ENCODE assay signal across 22 mouse cellular contexts in genomic region chr15:100456356-100456991, GRCm38 (mm10). TPM values are rescaled to one million over a fixed set of nuclear protein-coding genes. Genes with fewer than 3 reads are reported as not detected.
DNase-seq lines count a peak whose midpoint lies in the region; ATAC-seq and TF ChIP-seq lines count a peak whose summit lies in the region.
"Had no signal": no experiment of that assay in that cellular context is flagged by ENCODE, and none has a peak within 500 bp of the region (broad histone marks: within the 10 kb centered on the region; RNA-seq: fewer than 3 reads in every experiment).

No protein-coding gene starts in this region.

- H3K9ac ChIP-seq in kidney, embryonic 16.5 days (replicated peaks; ENCODE audit: low read length): no peak overlapping the region
- H3K9ac ChIP-seq: embryonic facial prominence, embryonic 15.5 days; heart, embryonic 15.5 days; hindbrain, embryonic 14.5 days had no signal

- intact Hi-C loops in heart, postnatal 25 days (cut with DNase I): loop anchor here (2.0 to 5.0 kb wide), 4 partner anchors 34 to 434 kb away; partner anchors contain the start of gene Gm5475

- H3K4me3 ChIP-seq in kidney, adult 2 months (ENCODE audit: insufficient read depth, low read depth, low read length): no peak overlapping the region
- H3K4me3 ChIP-seq in kidney, embryonic 16.5 days (ENCODE audit: low read length): no peak overlapping the region
- H3K4me3 ChIP-seq in limb, embryonic 10.5 days: no peak overlapping the region
- H3K4me3 ChIP-seq: embryonic facial prominence, embryonic 15.5 days; erythroblast, embryonic 14.5 days; forebrain, embryonic 10.5 days; heart, adult 2 months; heart, embryonic 15.5 days; hindbrain, embryonic 10.5 days had no signal

- peak overlapping the region; percentile 75 for H3K27ac ChIP-seq in kidney, adult 2 months (ENCODE audit: insufficient read depth, low read depth, low read length)
- H3K27ac ChIP-seq in kidney, embryonic 16.5 days (ENCODE audit: low read length): no peak overlapping the region
- no peak overlapping the region for H3K27ac ChIP-seq in limb, embryonic 10.5 days
- H3K27ac ChIP-seq: embryonic facial prominence, embryonic 15.5 days; forebrain, embryonic 10.5 days; heart, adult 2 months; heart, embryonic 15.5 days; hindbrain, embryonic 10.5 days; hindbrain, embryonic 14.5 days had no signal

- no peak overlapping the region for H3K4me2 ChIP-seq in kidney, embryonic 16.5 days (replicated peaks; ENCODE audit: low read depth, low read length)
- H3K4me2 ChIP-seq: embryonic facial prominence, embryonic 15.5 days; heart, embryonic 11.5 days; heart, embryonic 15.5 days; hindbrain, embryonic 14.5 days had no signal

- DNase-seq in heart, adult 11 months: peak; percentile 81
- DNase-seq in heart, postnatal 25 days (ENCODE audit: low spot score): no peak
- peak; percentile 94 for DNase-seq in kidney, adult 2 months
- peak; percentile 94 for DNase-seq in kidney, adult 9 months
- peak; percentile 88 for DNase-seq in kidney, postnatal 36 days
- DNase-seq in adrenal gland, adult 8-10 months: no peak
- no peak for DNase-seq in limb, embryonic 10.5 days (ENCODE audit: low spot score)

- WGBS in kidney, adult 2 months: 53% methylated on average over 7 of the region's 7 CpGs
- WGBS in kidney, embryonic 16.5 days: 69% methylated on average over 7 of the region's 7 CpGs
- 69% methylated on average over 7 of the region's 7 CpGs for WGBS in limb, embryonic 10.5 days

- TF ChIP-seq POLR2A in kidney, adult 2 months (IDR thresholded peaks at IDR 0.05; ENCODE audit: low read depth, low read length): no peak

- TF ChIP-seq CTCF in kidney, adult 2 months (conservative IDR thresholded peaks at IDR 0.05; ENCODE audit: insufficient read depth, insufficient read length, low read depth, low read length): no peak

- no peaks in the 10 kb centered on the region for H3K27me3 ChIP-seq in kidney, adult 2 months (replicated peaks; ENCODE audit: control insufficient read depth, insufficient read depth, low read length)
- no peaks in the 10 kb centered on the region for H3K27me3 ChIP-seq in kidney, embryonic 16.5 days (ENCODE audit: insufficient read depth, low read length)
- H3K27me3 ChIP-seq in limb, embryonic 10.5 days (ENCODE audit: low read depth, poor library complexity, severe bottlenecking): peaks cover 19% of the 10 kb centered on the region; the same call in 1 of the 2 replicates
- H3K27me3 ChIP-seq: embryonic facial prominence, embryonic 15.5 days had no signal

- H3K9me3 ChIP-seq in kidney, embryonic 16.5 days (ENCODE audit: low read length): no peaks in the 10 kb centered on the region
- no peaks in the 10 kb centered on the region for H3K9me3 ChIP-seq in limb, embryonic 10.5 days (replicated peaks)
- H3K9me3 ChIP-seq: embryonic facial prominence, embryonic 15.5 days; forebrain, embryonic 10.5 days; heart, embryonic 15.5 days; hindbrain, embryonic 10.5 days had no signal

- H3K4me1 ChIP-seq in kidney, adult 2 months (ENCODE audit: control insufficient read depth, insufficient read depth, low read length): peaks cover 2% of the 10 kb centered on the region; the same call in 1 of the 2 replicates
- peaks cover 4% of the 10 kb centered on the region; the same call in 1 of the 2 replicates for H3K4me1 ChIP-seq in kidney, embryonic 16.5 days (ENCODE audit: insufficient read depth, low read length)
- peaks cover 14% of the 10 kb centered on the region; the same call in 1 of the 2 replicates for H3K4me1 ChIP-seq in limb, embryonic 10.5 days
- H3K4me1 ChIP-seq: embryonic facial prominence, embryonic 15.5 days had no signal

- no peak for ATAC-seq in kidney, embryonic 16.5 days (ENCODE audit: low FRiP score, low TSS enrichment)

- H3K36me3 ChIP-seq in kidney, adult 2 months (ENCODE audit: control insufficient read depth, insufficient read depth, low read length): no peaks in the 10 kb centered on the region
- no peaks in the 10 kb centered on the region for H3K36me3 ChIP-seq in kidney, embryonic 16.5 days (ENCODE audit: insufficient read depth, low read length)
- no peaks in the 10 kb centered on the region for H3K36me3 ChIP-seq in limb, embryonic 10.5 days
- H3K36me3 ChIP-seq: embryonic facial prominence, embryonic 15.5 days; forebrain, embryonic 10.5 days; heart, embryonic 15.5 days; hindbrain, embryonic 10.5 days had no signal

RNA-seq across cellular contexts. Expression of gene Letmd1, which starts 12.3 kb away (rescaled TPM):
- 10 to 100 TPM; 13.6 to 14.6 TPM for total RNA-seq in heart, postnatal 25 days (2021)
- polyA plus RNA-seq in kidney, adult 2 months (2012; rRNA removed): 79.0 and 79.8 TPM in 2 replicates
- 31.8 and 33.1 TPM in 2 replicates for polyA plus RNA-seq in kidney, embryonic 16.5 days (2015; fragmentation: Nextera tagmentation; extraction: Ambion mirVana)
- total RNA-seq in adrenal gland, adult 8-10 months (2022): 100 to 1,000 TPM in 3 of 4 experiments, 10 to 100 TPM in 1; 77.8 to 122 (median 108) TPM
- 29.7 and 31.4 TPM in 2 replicates for polyA plus RNA-seq in limb, embryonic 10.5 days (2016; fragmentation: Nextera tagmentation; extraction: Ambion mirVana)

RNA-seq across cellular contexts. Expression of gene Slc11a2, which starts 31.6 kb away (rescaled TPM):
- total RNA-seq in heart, postnatal 25 days (2021): 10 to 100 TPM; 52.6 to 56.9 TPM
- 97.1 and 109 TPM in 2 replicates for polyA plus RNA-seq in kidney, adult 2 months (2012; rRNA removed)
- 36.8 and 37.4 TPM in 2 replicates for polyA plus RNA-seq in kidney, embryonic 16.5 days (2015; fragmentation: Nextera tagmentation; extraction: Ambion mirVana)
- total RNA-seq in adrenal gland, adult 8-10 months (2022): 100 to 1,000 TPM; 110 to 151 (median 127) TPM
- polyA plus RNA-seq in limb, embryonic 10.5 days (2016; fragmentation: Nextera tagmentation; extraction: Ambion mirVana): 30.4 and 31.0 TPM in 2 replicates

RNA-seq across cellular contexts. Expression of gene Gm5475, which starts 34.5 kb away (rescaled TPM):
- total RNA-seq in heart, postnatal 25 days (2021): not detected
- 1.2 TPM in 2 replicates for polyA plus RNA-seq in kidney, adult 2 months (2012; rRNA removed)
- polyA plus RNA-seq in kidney, embryonic 16.5 days (2015; fragmentation: Nextera tagmentation; extraction: Ambion mirVana): 0.19 and 0.22 TPM in 2 replicates
- total RNA-seq in adrenal gland, adult 8-10 months (2022): under 1 TPM; 0.09 to 0.28 (median 0.26) TPM
- polyA plus RNA-seq in limb, embryonic 10.5 days (2016; fragmentation: Nextera tagmentation; extraction: Ambion mirVana): 0.08 and 0.11 TPM in 2 replicates
- total RNA-seq: adrenal gland, adult 2 months; adrenal gland, postnatal 36 days; common myeloid progenitor, adult 5-6 weeks; ES-E14; gastrocnemius, postnatal 4 days; heart, adult 2 months; heart, postnatal 14 days had no signal
- polyA plus RNA-seq: erythroblast, embryonic 14.5 days; heart, adult 2 months; heart, embryonic 11.5 days; heart, embryonic 15.5 days; hindbrain, embryonic 10.5 days had no signal

RNA-seq across cellular contexts. Expression of gene Csrnp2, which starts 38.8 kb away (rescaled TPM):
- total RNA-seq in heart, postnatal 25 days (2021): 1 to 10 TPM; 2.5 to 2.9 TPM
- polyA plus RNA-seq in kidney, adult 2 months (2012; rRNA removed): 2.6 and 2.7 TPM in 2 replicates
- 15.3 and 16.4 TPM in 2 replicates for polyA plus RNA-seq in kidney, embryonic 16.5 days (2015; fragmentation: Nextera tagmentation; extraction: Ambion mirVana)
- 1 to 10 TPM; 5.7 to 8.5 (median 6.7) TPM for total RNA-seq in adrenal gland, adult 8-10 months (2022)
- polyA plus RNA-seq in limb, embryonic 10.5 days (2016; fragmentation: Nextera tagmentation; extraction: Ambion mirVana): 24.8 and 28.2 TPM in 2 replicates

Comparison
In these comparisons a context has a peak if more than half of its experiments do, and no peak if none do; other contexts are left out.
1. DNase-seq: peak in heart, adult 11 months (single experiment), kidney, adult 2 months (single experiment), kidney, adult 9 months (single experiment) and kidney, postnatal 36 days (2 of 2); none in heart, postnatal 25 days (single experiment), adrenal gland, adult 8-10 months (single experiment) and limb, embryonic 10.5 days (single experiment).